Mouse (Mus musculus): ENCODE results near the gene Rnd3.

- no peak for TF ChIP-seq TAL1 (IDR thresholded peaks at IDR 0.05; ENCODE audit: low read length)
- no peak for TF ChIP-seq GATA1 (IDR thresholded peaks at IDR 0.05; ENCODE audit: low read length)
Observed at GRCm38 (mm10) chr2:51101187-51101586, 47.7 kb downstream of the Rnd3 start.

All from erythroblast, embryonic 14.5 days (primary cell).